Mouse (Mus musculus) lung, postnatal 0 days (tissue): Measurements from ENCODE around the gene Pigr.

Source experiments
- CTCF ChIP-seq: IDR thresholded peaks from 2 replicates; pipeline ENCODE4 v1.5.1; 2016; ENCODE audit warnings: antibody characterized with exemption, mild to moderate bottlenecking
- EP300 ChIP-seq: IDR thresholded peaks from 2 replicates; pipeline ENCODE4 v1.6.1; 2016; ENCODE audit warnings: antibody characterized with exemption, mild to moderate bottlenecking, control low read depth

GRCm38 (mm10) chr1:130800602-130801001 lies 25.9 kb upstream of the Pigr start, which contains the start of gene Fcamr:
- TF ChIP-seq CTCF (no peak), EP300 (no peak)
